Mouse (Mus musculus) ZHBTc4 (cell line): Measurements from ENCODE around the gene Irf5.

Source experiments
- DNase-seq: peaks from one replicate; pipeline ENCODE4 v3.0.0-alpha.2; 2011; ENCODE audit warnings: low read depth, low spot score

Gene Irf5

GRCm38 (mm10) chr6:29527361-29528164 lies 1.1 kb downstream of the Irf5 start:
- DNase-seq = no peak

- no peak for DNase-seq
Measured at GRCm38 (mm10) chr6:29528165-29528505, 1.7 kb downstream of the Irf5 start.

GRCm38 (mm10) chr6:29528561-29529443 lies 2.4 kb downstream of the Irf5 start:
- no peak for DNase-seq

- DNase-seq = peak; percentile 65
Measured at GRCm38 (mm10) chr6:29529444-29529820, 3.0 kb downstream of the Irf5 start.

- no peak for DNase-seq
Measured at GRCm38 (mm10) chr6:29530050-29530449, 3.6 kb downstream of the Irf5 start.

DNA sequence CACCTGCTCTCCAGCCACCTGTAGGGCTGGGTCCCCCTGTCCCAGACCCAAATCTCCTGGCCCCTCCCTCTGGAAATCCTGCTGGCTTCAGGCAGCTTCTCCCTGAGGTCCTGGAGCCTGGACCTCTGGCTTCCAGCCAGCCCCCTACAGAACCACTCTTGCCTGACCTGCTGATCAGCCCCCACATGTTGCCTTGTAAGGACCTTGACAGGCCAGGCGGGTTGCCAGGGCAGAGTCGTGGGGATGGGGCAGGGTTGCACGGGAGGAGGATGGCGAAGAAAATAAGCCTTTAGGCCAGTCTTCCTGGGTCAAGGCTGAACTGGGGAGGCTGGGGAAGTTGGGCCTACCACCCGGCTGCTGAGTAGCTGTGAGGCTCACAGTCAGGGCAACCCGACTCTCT lies 8.9 kb downstream of the Irf5 start:
- DNase-seq = no peak

GRCm38 (mm10) chr6:29536651-29537193 lies 10.3 kb downstream of the Irf5 start:
- DNase-seq = no peak

DNA sequence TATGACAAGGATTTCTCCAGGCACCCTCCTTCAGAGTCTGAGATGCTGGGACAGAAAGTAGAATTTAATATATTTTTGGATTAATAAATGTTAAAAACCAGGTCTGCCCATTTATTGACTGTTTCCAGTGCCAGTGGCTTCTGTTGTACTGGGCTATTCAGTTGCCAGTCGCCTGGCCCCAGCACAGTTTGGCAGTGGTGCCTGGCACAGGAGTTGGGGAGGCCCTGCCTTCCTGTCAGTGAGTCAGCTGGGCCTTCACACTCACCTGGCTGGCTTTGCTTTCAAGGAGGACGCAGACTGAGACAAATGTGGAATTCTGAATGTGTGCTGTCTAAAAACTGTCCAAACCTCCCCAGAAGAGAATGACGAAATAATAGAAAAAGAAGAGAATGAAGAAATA lies 10.8 kb downstream of the Irf5 start:
- no peak for DNase-seq

DNA sequence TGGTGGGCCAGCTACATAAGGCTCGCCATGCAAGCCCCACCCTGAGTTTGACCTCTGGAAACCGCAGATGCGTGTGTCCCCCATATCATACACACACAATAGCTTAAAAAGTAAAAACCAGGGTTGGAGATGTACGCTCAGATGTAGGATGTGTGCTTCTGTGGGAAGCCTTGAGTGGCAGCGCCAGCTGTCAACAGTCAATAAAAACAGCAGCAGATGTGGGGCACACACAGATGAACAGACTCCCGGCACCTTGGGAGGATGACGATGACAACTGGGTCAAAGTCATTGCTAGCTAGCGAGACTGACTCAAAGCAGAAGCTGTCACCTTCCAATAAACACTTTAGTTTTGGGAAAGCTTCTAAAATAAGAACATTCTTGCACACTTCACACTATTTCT lies 13.1 kb downstream of the Irf5 start:
- no peak for DNase-seq

DNA sequence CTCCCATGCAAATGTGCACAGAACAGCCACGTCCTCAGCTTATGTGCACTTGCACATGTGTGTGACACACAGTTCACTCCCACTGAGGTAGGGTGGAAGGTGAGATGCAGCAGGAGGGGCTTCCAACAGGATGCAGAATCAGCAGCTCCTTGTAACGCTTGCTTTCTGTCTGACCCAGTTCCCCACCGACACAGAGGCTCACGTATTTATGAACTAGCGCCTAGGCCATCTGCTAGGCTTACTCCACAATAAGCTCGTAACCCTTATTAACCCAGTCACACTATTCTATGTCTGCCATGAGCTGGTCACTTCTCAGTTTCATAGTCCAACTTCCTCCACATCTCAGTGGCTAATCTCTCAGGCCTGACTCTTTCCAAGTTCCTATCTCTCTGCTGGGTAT lies 13.8 kb downstream of the Irf5 start:
- DNase-seq = no peak

DNA sequence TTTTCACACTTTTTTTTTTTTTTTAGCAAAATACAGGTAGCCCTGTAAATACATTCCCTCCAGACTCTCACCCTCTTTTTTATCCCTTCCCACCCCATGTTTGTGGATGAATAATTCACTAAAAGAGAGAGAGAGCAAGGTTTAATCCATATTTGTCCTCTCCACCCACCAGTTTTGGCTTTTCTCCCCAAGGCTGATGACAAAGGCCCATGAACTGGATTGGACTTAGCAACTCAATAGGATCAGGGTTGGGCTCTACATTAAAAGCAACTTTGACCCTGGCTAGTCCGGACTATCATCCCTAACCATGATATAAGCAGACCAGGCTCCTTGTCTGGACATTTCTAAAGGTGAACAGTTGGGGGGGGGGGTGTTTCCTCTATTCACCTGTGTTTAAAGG lies 14.5 kb downstream of the Irf5 start:
- no peak for DNase-seq

DNA sequence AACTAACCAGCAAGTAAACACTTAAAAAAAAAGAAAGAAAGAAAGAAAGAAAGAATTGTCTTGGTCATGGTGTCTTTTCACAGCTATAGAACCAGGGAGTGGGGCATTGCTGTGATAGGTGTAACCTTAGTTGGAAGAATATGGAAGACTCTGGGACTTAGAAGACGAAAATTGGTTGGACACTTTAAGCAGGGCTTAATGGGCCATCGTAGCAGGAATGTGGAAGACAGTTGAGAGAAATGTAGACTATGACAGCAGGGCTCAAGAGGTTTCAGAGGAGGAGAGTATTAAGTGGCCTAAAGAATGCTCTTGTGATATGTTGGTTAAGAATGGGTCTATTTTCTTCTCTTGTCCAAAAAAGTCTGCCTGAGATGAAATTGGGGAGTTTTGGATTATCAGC lies 19.2 kb downstream of the Irf5 start:
- DNase-seq = peak; percentile 80

- no peak for DNase-seq
Measured at GRCm38 (mm10) chr6:29547582-29547981, 21.2 kb downstream of the Irf5 start.

DNA sequence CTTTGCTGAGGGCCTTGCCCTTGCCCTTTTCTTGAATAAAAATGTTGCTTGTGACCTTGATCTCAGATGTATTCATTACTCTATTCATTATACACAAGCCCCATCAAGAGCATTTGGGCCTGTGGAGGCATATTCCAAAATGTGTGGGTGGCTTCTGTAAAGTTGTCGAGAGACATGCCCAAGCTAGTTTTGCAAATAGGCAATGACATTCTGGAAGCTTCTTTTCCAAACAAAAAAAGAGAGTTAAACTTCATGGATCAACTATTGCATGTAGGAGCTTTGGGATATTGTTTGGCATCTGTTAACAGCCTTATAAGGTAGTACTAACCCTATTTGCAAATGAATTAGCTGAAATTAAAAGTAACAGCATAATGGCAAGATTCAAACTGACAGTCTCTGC lies 21.7 kb downstream of the Irf5 start:
- no peak for DNase-seq

DNA sequence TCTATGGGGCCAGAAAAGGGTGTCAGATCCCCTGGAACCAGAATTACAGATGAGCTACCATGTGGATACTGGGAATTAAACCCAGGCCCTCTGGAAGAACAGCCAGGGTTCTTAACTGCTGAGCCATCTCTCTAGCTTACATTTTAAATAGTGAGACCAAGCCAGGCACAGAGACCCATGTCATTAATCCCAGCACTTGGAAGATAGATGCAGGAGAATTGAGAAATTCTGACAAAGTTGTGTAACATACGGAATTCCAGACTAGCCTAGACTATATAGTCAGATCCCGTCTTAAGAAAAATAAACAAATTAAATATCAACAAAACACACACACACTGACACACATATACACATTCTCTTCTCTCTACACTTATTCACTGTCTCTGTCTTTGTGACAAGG lies 26.1 kb downstream of the Irf5 start:
- no peak for DNase-seq

- DNase-seq = no peak
Measured at GRCm38 (mm10) chr6:29557112-29557511, 30.7 kb downstream of the Irf5 start.

DNA sequence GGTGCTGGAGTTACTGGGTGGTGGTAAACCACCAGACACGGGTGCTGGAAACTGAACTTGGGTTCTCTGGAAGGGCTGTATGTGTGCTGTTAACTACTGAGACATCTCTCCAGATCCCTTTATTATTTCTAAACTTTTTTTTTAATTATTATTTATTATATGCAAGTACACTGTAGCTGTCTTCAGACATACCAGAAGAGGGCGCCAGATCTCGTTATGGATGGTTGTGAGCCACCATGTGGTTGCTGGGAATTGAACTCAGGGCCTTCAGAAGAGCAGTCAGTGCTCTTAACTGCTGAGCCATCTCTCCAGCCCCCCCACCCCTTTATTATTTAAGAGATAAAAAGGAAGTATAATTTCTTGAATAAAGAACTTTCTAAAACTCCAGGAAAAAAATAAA lies 50.0 kb downstream of the Irf5 start:
- DNase-seq = peak; percentile 14

GRCm38 (mm10) chr6:29580770-29581169 lies 54.3 kb downstream of the Irf5 start:
- DNase-seq = no peak

DNA sequence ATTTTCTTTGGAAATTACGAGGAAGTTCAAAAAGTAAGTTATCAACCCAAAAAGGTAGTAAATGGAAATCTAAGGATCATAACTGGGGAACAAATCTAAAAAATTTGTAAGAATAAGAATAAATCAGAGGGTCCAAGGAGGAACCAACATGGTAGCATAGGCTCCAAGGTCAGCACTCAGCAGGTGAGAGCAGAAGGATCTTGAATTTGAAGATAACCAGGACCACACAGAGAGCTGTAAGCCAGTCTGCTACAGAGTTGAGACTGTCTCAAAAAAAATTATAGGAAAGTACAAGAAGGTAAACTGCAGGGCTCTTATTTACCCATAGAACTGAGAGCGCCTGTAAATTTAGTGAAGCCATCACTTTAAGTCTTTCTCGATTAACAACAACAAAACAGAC lies 54.8 kb downstream of the Irf5 start:
- no peak for DNase-seq
